Mouse (Mus musculus) midbrain, embryonic 11.5 days (tissue): ENCODE measurements around the gene Deaf1. TPM values are rescaled to one million over a fixed set of nuclear protein-coding genes. Genes with fewer than 3 reads are reported as not detected.

Experiments
- ATAC-seq: fragments of 200-750 bp; cut with Nextera tagmentation; 2 replicates; pipeline ENCODE4 v1.8.0; 2017; ENCODE audit warnings: moderate TSS enrichment, moderate library complexity; ENCODE audit not compliant: low FRiP score
- DNase-seq: peaks from one replicate; pipeline ENCODE4 v3.0.0; 2015; ENCODE audit warnings: low spot score; ENCODE audit errors: missing footprints
- H3K27ac ChIP-seq: fragments of 300-500 bp; sonication (generic); 2 replicates; pipeline ENCODE4 v1.5.1; 2014; ENCODE audit warnings: low read depth, low read length
- H3K27me3 ChIP-seq: fragments of 300-500 bp; sonication (generic); 2 replicates; pipeline ENCODE4 v1.6.1; 2014; ENCODE audit warnings: mild to moderate bottlenecking, low read length, moderate library complexity, mixed read lengths; ENCODE audit not compliant: control insufficient read depth, insufficient read depth
- H3K36me3 ChIP-seq: fragments of 300-500 bp; sonication (generic); 2 replicates; pipeline ENCODE4 v1.6.1; 2014; ENCODE audit warnings: mild to moderate bottlenecking, low read length, moderate library complexity, mixed read lengths; ENCODE audit not compliant: control insufficient read depth, insufficient read depth
- H3K4me1 ChIP-seq: fragments of 300-500 bp; sonication (generic); 2 replicates; pipeline ENCODE4 v1.6.1; 2014; ENCODE audit warnings: low read length; ENCODE audit not compliant: control insufficient read depth, insufficient read depth
- H3K4me2 ChIP-seq: fragments of 300-500 bp; sonication (generic); 2 replicates; pipeline ENCODE4 v1.6.1; 2014; ENCODE audit warnings: mild to moderate bottlenecking, moderate library complexity
- H3K4me3 ChIP-seq: fragments of 300-500 bp; sonication (generic); 2 replicates; pipeline ENCODE4 v1.5.1; 2014; ENCODE audit warnings: low read depth, low read length
- H3K9ac ChIP-seq: fragments of 300-500 bp; sonication (generic); 2 replicates; pipeline ENCODE4 v1.6.1; 2014; ENCODE audit warnings: low read length
- H3K9me3 ChIP-seq: fragments of 300-500 bp; sonication (generic); 2 replicates; pipeline ENCODE4 v1.6.1; 2016; ENCODE audit warnings: low read length; ENCODE audit not compliant: control insufficient read depth
- WGBS: fragments of 180-500 bp; shearing (Covaris S2); extraction: QIAGEN DNeasy Blood & Tissue Kit; methylation state at CpG from one replicate; pipeline ENCODE4 v1.1.7; 2014; 5-methylcytosine and 5-hydroxymethylcytosine counted together
- polyA plus RNA-seq: library from polyadenylated mRNA; unstranded; fragments of >200 nt; fragmentation: Nextera tagmentation; extraction: Ambion mirVana; gene quantifications from 2 replicates; pipeline ENCODE4 v1.2.1, GENCODE M21; 2014

Gene Deaf1
- polyA plus RNA-seq, 1 experiment from 2014 or later: 66.9 TPM

DNA sequence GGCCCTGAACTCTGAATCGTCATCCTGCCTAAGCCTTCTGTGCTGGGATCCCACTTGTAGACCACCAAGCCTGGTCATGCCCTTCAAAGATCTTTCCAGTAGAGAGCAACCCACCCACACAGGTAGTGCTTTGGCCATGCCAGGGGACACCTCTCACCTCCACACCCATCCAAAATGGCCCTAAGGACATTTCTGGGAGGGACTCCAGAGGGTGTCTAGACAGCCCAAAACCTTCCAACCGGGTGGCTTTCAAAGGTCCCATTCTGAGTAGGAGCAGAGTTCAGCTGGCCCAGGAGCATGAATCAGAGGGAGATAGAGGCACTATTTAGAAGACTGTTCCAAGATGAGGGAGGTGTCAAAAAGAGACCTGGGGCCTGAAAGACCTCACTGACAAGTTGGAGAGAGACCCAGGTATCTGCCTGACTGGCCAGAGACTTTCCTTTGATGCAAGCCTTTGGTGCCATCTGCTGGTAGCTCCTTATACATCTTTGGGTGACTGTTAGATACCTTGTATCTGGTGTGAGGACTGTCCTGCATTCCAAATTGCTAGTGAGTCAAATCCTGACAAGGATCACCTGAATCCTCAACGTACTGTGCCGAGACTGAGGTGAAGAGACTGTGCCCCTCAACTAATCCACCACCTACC is 35.7 kb upstream of the Deaf1 start:
- H3K4me3 ChIP-seq: no peak overlapping the region
- no peaks in the 10 kb centered on the region for H3K9me3 ChIP-seq
- WGBS: 59% methylated on average over 4 of the region's 4 CpGs

DNA sequence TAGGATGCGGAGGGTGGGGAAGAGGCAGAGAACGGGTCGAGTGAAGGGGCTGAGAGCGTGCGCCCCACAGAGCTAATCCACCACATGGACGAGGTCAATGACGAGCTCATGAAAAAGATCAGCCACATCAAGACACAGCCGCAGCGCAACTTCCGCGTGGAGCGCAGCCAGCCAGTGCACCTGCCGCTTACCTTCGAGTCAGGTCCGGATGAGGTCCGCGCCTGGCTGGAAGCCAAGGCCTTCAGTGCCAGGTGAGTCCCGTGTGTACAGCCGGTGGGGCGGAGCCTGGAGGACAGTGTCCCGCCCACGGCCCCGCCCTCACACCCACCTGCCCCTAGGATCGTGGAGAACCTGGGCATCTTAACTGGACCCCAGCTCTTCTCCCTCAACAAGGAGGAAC is 34.0 kb upstream of the Deaf1 start:
- Histone ChIP-seq H3K9me3 (no peaks in the 10 kb centered on the region), H3K4me1 (no peaks in the 10 kb centered on the region), H3K4me3 (no peak overlapping the region), H3K36me3 (no peaks in the 10 kb centered on the region), H3K4me2 (no peak overlapping the region), H3K27me3 (peaks cover 5% of the 10 kb centered on the region), H3K27ac (no peak overlapping the region), H3K9ac (no peak overlapping the region)
- DNase-seq (no peak), ATAC-seq (no peak)
- WGBS: 11% methylated on average over 24 of the region's 24 CpGs

More for the DNA sequence above, 35.7 kb upstream of the Deaf1 start:
- Histone ChIP-seq H3K4me1 (no peaks in the 10 kb centered on the region), H3K27me3 (peaks cover 5% of the 10 kb centered on the region), H3K4me2 (no peak overlapping the region), H3K36me3 (no peaks in the 10 kb centered on the region), H3K27ac (no peak overlapping the region), H3K9ac (no peak overlapping the region)
- DNase-seq (peak; percentile 94), ATAC-seq (peak; percentile 52; the same call in 1 of the 2 replicates)

- H3K9ac ChIP-seq: no peak overlapping the region
- no peak overlapping the region for H3K27ac ChIP-seq
- H3K9me3 ChIP-seq: no peaks in the 10 kb centered on the region
- no peak overlapping the region for H3K4me3 ChIP-seq
- no peak overlapping the region for H3K4me2 ChIP-seq
- no peaks in the 10 kb centered on the region for H3K36me3 ChIP-seq
- WGBS: 79% methylated on average over 14 of the region's 14 CpGs
- H3K27me3 ChIP-seq: peaks cover 5% of the 10 kb centered on the region
- ATAC-seq: no peak
- H3K4me1 ChIP-seq: no peaks in the 10 kb centered on the region
- no peak for DNase-seq
These were observed 29.5 kb upstream of the Deaf1 start for GRCm38 (mm10) chr7:141356971-141357370.

- Histone ChIP-seq H3K9ac (no peak overlapping the region), H3K9me3 (no peaks in the 10 kb centered on the region), H3K27ac (no peak overlapping the region), H3K36me3 (no peaks in the 10 kb centered on the region), H3K4me3 (no peak overlapping the region), H3K4me2 (no peak overlapping the region), H3K27me3 (no peaks in the 10 kb centered on the region), H3K4me1 (no peaks in the 10 kb centered on the region)
- DNase-seq (no peak), ATAC-seq (no peak)
- 61% methylated on average over 12 of the region's 12 CpGs for WGBS
These were observed 28.3 kb upstream of the Deaf1 start for GRCm38 (mm10) chr7:141355626-141356326.

GRCm38 (mm10) chr7:141355051-141355450 is 27.6 kb upstream of the Deaf1 start:
- 76% methylated on average over 8 of the region's 8 CpGs for WGBS
- H3K9ac ChIP-seq: no peak overlapping the region
- H3K9me3 ChIP-seq: no peaks in the 10 kb centered on the region
- no peaks in the 10 kb centered on the region for H3K27me3 ChIP-seq
- H3K4me2 ChIP-seq: no peak overlapping the region
- H3K27ac ChIP-seq: no peak overlapping the region
- no peak overlapping the region for H3K4me3 ChIP-seq
- no peak for ATAC-seq
- H3K4me1 ChIP-seq: no peaks in the 10 kb centered on the region
- no peaks in the 10 kb centered on the region for H3K36me3 ChIP-seq
- DNase-seq: no peak

DNA sequence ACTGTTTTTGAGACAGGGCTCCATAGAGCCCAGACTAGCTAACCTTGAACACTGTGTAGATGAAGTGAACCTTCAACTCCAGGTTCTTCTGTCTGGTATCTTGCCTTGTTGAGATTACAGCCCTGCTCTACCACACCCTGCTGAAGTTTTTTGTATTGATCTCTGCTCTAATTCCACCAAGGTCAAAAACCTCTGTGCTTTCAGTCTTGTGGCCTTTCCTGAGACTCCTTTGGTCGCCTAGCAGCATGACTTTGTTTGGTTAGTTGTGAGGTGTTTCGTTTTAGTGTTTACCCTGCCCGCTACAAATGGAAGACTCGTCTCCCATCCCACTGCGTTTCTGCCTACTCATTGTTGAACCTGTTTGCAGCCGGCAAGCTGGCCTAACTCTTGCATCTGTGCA is 23.6 kb upstream of the Deaf1 start:
- no peak overlapping the region for H3K9ac ChIP-seq
- no peaks in the 10 kb centered on the region for H3K36me3 ChIP-seq
- H3K4me2 ChIP-seq: no peak overlapping the region
- no peaks in the 10 kb centered on the region for H3K27me3 ChIP-seq
- no peaks in the 10 kb centered on the region for H3K4me1 ChIP-seq
- 78% methylated on average over 6 of the region's 6 CpGs for WGBS
- ATAC-seq: no peak
- H3K9me3 ChIP-seq: no peaks in the 10 kb centered on the region
- no peak for DNase-seq
- no peak overlapping the region for H3K27ac ChIP-seq
- no peak overlapping the region for H3K4me3 ChIP-seq

GRCm38 (mm10) chr7:141344787-141345186 is 17.3 kb upstream of the Deaf1 start:
- Histone ChIP-seq H3K27me3 (no peaks in the 10 kb centered on the region), H3K4me3 (no peak overlapping the region), H3K9me3 (no peaks in the 10 kb centered on the region), H3K27ac (no peak overlapping the region), H3K4me2 (no peak overlapping the region), H3K4me1 (no peaks in the 10 kb centered on the region), H3K9ac (no peak overlapping the region), H3K36me3 (no peaks in the 10 kb centered on the region)
- WGBS: 90% methylated on average over 5 of the region's 5 CpGs
- DNase-seq (no peak), ATAC-seq (no peak)

GRCm38 (mm10) chr7:141343696-141344095 is 16.2 kb upstream of the Deaf1 start:
- Histone ChIP-seq H3K36me3 (no peaks in the 10 kb centered on the region), H3K9ac (no peak overlapping the region), H3K27ac (no peak overlapping the region), H3K27me3 (no peaks in the 10 kb centered on the region), H3K9me3 (no peaks in the 10 kb centered on the region), H3K4me1 (peaks cover 2% of the 10 kb centered on the region; the same call in 1 of the 2 replicates), H3K4me2 (no peak overlapping the region), H3K4me3 (no peak overlapping the region)
- ATAC-seq: no peak
- DNase-seq: no peak
- whole genome bisulfite sequencing: 84% methylated on average over 7 of the region's 7 CpGs

GRCm38 (mm10) chr7:141343230-141343629 is 15.7 kb upstream of the Deaf1 start:
- Histone ChIP-seq H3K27ac (no peak overlapping the region), H3K4me3 (no peak overlapping the region), H3K4me1 (peaks cover 6% of the 10 kb centered on the region; the same call in 1 of the 2 replicates), H3K4me2 (no peak overlapping the region), H3K9me3 (no peaks in the 10 kb centered on the region), H3K27me3 (peaks cover 3% of the 10 kb centered on the region; the same call in 1 of the 2 replicates), H3K36me3 (no peaks in the 10 kb centered on the region), H3K9ac (no peak overlapping the region)
- 63% methylated on average over 2 of the region's 2 CpGs for WGBS
- no peak for DNase-seq
- no peak for ATAC-seq
